Mouse (Mus musculus): Measurements from ENCODE around the gene Snap91.

Snap91 gene

DNA sequence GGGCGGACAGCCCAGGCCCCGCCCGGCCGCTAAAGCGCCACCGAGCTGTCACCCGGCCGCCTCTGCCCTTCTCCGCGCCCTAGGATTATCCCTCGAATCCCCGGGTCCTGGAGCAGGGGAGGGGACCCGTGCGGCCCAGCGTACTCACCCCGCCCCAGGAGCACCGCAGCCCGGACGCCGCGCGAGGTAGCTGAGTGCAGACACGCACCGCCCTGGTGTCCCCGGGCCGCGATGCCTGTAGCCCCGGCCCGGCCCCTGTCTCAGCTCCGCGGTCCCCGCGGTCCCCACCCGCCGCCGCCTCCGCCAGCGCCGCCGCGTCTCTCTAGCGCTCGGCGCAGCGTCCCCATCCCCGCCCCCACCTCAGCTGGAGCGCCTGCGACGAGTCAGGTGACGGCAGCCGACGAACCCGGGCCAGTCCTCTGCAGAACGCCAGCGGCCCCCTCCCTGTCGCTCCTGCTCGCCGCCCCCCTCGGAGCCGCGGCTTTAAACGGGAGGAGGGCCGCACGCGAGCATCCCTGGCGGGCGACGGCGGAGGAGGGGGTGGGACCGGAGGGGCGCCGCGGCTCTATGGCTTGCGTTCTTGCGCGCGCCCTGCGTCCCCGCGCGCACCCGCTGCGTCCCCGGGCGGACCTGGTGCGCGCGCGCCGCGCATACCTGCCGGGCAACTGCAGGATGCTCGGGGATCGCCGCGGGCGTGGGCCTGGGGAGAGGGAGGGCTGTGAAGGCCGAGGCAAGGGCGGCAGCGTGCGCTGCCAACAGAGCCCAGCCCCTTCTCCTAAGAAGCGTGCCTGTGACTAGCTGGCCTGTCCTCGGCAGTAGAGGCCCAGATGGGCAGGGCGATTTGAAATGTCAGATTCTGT, at the start of gene Snap91:
TSS of gene Snap91 (minus strand) at position 542 of the 860 bp plus-strand sequence.
- DNase-seq, result peak; percentile 90

GRCm38 (mm10) chr9:86926519-86926918, 46.1 kb upstream of the Snap91 start:
- no peak for DNase-seq

DNA sequence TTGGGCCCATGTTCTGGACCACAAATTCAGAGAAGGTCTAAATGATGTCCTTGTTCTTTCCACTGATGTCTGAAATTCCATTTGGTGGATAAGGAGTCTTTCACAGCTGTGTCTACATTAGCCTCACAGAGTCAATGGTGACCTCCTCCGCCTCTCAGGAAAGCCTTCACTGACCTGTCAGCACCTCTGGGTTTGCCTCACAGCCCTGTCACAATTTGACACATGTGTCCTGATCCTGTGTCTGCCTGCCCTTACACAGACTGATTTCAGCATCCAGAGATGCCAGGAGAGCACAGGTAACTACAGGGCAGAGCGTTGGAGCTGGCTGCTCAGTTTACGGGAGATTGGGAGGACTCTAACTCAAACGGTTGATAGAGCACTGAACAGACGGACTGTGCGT, 45.2 kb upstream of the Snap91 start:
- DNase-seq, result no peak

DNA sequence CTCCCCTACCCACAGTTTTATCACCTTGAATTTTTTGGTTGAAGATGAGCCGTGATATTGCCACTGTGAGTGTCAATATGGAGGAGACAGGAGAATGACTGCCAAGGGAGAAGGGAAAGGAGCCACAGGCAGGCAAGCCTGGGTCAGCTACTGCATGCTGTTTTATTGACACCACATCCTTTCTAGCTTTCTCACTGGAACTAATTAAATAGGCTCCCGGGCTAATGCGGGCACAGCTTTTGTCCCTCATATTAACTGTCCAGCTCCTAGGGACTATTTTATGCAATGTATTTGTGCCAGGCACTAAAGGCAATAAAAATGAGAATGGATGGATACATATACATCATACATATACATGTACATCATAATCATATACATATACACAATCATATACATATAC, 42.0 kb upstream of the Snap91 start:
- DNase-seq, result no peak

GRCm38 (mm10) chr9:86916543-86916942, 36.1 kb upstream of the Snap91 start:
- DNase-seq, result no peak

GRCm38 (mm10) chr9:86899502-86900199, 19.2 kb upstream of the Snap91 start:
- DNase-seq, result no peak

DNA sequence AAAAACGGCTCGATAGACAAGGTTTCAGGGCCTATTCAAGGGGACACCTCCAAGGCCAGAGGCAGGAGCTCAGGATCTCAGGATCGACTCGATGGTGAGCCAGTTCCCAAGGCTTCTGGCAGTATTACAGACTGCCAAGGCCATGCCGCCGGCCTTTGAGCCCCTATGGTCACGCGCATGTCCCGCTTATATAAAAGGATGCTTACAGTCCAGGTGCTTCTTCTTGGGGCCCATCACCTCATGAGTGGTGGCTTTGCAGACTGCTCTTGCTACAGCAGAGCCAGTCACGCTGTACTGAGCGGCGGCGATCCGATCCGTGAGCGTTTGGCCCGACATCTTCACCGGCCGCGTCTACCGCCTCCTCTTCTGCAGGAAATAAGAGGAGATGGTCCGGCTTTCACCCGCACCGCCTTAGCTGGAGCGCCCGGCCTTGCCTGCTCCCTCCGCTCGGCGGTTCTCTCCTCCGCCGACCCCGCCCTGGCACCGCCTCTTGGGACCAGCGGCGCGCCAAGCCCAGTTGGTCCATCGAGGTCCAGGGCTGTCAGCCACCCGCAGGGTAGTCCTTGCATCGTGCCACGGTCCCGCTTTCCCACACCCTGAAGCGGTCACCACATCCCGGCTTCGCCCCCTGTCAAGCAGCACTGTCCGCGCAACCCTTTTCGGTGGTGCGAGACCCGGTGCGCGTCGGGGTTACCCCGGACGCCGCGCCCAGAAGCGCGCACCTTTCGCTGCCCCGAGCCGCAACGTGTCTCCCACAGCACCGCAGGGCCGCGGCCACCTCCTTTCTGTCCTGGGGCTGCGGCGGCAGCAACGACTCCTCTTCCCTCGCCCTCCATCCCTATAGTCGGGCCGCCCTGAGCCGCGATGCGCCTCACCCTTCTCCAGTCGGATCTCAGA, 990 bp downstream of the Snap91 start:
- peak; percentile 70 for DNase-seq

DNA sequence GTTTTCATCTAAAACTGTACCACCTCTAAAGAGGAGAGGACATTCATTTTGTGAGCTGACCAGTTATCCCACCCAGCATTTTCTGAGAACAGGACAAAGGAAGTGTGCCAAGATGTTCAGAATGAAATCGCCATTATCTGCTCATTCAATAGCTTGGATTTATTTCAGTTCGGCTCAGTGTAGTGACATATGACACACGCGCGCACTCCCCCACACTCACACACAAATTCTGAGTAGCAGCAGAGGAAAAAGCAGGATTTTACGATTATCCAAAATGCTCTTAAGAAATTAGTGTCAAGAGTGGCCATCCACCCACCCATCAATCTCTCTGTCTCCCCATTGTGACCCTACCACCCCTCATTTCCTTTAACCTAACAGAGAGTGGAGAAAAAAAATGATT, 1.7 kb downstream of the Snap91 start:
- peak; percentile 15 for DNase-seq

- no peak for DNase-seq
Measured at GRCm38 (mm10) chr9:86873681-86874080, 6.8 kb downstream of the Snap91 start.

- DNase-seq, result no peak
Measured at GRCm38 (mm10) chr9:86869586-86870338, 10.7 kb downstream of the Snap91 start.

- peak; percentile 27 for DNase-seq
Measured at GRCm38 (mm10) chr9:86858101-86858500, 22.4 kb downstream of the Snap91 start.

DNA sequence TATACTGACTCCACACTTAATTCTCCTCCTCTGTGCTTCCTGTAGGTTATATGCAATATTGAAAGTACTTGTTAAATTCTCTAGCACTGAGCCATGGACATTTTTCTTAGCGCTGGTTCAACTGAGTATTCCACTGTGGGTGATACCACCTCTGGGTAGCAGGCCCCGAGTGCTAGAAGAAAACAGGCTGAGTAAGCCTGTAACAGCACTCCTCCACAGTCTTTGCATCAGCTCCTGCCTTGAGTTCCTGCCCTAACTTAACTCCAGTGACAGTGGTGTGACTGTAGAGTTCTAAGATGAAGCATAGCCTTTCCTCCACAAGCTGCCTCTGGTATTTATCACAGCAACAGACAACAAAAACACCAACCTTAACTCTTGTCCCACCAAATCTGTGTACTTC, 22.8 kb downstream of the Snap91 start:
- DNase-seq, result no peak

DNA sequence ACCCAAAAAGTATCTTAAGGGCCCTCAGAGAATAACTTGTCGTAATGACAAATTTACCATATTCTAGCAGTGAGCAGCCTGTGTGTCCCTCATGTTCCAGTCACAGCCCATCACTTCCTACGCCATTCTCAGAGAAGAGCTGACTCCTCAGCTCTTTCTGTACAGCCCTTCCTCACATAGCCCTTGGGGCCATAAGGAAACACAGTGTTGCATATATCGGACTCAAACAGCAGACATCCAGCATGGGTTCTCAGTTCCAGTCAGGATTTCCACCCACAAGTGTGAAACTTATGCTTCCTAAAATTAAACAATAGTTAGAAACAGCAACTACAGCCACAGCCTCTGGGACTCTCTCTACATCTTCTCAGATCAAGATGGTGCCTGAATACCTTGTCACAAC, 27.6 kb downstream of the Snap91 start:
- DNase-seq, result no peak

DNA sequence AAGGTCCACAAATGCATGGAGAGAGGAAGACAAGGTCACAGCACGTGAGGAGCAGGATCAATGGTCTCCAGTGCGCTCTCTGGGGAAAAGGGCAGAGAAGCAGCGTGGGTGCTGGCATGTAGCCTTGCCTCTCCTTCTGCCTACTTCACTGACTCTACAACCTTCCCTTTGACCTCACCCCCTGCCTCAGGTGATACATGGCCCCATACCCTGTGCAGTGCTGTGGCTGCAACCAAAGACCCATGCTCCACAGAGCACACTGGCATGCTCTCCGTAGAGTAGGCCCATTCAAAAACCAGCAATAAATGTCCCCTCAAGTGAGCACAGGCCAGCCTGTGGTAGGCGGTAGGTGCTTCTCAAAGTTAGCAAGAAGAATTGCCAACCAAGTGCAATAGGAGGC, 28.8 kb downstream of the Snap91 start:
- DNase-seq, result no peak

DNA sequence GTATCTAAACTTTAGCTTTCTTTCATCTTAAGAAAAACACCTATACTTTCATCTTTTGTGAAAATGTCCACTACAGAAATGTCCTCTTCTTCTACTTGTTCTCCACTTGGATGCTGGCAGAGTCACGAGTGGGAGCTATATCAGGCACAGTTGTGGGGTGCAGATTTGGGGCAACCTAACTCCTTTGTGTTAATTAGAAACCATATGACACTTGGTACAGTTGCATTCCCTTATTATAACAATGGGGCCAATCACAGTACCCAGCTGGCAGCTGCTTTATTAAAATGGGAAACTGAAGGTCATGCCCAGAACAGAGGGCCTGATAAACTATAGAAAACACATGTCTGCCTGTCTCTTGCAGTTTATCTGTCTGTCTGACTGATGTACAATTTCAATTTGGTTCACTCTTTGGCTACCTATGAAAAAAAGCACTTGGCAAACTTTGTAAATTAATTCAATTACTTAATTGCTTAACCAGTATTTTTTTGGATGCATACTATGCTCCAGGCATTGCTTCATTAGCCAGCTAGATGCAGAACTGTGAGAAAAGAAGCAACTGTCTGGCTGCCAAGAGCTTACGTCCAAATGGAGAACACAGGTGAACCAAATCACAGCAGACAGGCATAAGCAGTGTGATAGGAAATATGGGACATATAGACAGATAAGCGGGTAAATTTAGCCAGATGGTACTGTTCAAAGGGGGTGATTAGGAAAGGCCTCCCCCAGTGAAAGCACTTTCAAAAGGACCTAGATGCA, 29.8 kb downstream of the Snap91 start:
- DNase-seq, result no peak

DNA sequence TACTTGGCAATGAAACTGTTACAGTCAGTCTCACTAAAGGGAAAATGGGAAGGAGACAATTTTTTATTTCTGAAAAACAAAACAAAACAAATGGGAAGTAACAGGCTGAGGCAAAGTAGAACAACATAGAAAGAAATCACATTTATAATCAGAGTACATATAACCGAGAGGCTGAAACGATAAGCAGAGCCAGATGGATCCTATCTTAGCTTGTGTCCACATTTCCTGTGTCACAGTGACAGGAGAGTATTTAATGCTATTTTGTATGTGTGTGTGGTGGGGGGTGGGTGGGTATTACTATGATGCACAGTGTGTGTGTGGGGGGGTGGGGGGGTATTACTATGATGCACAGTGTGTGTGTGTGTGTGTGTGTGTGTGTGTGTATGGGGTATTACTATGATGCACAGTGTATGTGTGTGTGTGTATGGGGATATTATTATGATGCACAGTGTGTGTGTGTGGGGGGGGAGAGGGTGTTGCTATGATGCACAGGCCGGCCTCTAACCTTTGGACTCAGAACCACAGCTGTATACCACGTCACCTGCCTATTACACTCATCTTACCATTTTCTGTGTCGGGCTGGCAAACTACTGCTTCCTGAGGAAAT, 36.6 kb downstream of the Snap91 start:
- DNase-seq, result no peak

DNA sequence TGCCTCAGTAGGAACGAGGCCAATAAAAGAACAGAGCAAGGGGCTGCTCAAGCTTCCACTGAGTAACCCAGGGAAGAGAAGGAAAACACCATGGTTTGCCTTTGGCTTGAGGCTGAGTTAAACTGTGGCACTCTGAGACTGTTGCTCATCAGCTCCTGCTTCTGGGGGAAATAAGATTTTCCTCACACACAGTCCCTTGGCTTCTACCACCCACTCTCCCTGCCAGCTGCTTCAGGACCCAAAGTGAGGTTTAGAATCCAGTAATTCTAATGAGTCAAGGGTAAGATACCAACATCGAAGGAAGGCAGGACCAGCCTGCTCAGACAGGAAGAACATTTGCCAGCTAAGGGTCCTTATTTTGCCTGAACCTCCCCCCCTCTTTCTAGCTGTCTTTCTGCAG, 50.7 kb downstream of the Snap91 start:
- DNase-seq, result peak; percentile 45

- no peak for DNase-seq
Measured at GRCm38 (mm10) chr9:86829034-86829433, 51.4 kb downstream of the Snap91 start.

DNA sequence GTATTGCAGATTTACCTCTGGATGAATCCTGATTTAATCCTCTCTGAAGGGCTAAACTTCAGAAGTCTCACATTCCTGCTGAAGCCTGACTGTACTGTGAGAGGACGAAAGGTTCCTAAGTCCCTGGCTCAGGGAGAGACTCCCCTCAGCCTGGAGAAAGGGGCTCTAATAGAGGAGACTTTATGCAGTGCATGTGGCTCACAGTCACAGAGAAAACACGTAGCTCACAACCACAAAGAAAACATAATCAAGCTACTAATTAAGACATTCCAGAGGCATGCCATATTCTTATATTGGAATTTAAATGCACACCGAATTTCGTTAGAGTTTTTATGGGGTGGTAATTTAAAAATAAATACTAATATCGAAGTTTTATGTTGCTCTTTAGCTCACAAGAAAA, 61.1 kb downstream of the Snap91 start:
- no peak for DNase-seq

GRCm38 (mm10) chr9:86817673-86818072, 62.8 kb downstream of the Snap91 start:
- DNase-seq, result no peak

DNA sequence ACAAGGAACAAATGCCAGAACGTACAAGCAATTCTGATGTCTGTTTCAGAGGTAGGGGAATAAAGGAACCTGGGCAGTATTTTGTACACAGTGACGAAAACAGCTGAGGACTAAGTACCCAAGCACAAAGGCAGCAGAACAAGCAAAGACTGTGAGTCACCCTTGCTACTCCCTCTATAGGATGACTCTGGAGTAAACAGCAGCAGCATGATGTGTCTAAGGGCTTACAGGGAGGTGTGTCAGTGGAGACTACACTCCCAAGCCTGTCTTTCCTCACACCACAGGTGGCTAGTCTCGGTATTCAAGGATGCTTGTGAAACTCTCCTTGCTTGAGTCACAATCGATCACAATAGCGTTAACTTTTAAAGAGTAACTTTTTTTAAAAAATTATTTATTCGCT, 66.1 kb downstream of the Snap91 start:
- DNase-seq, result no peak
